19 mouse cellular contexts compared by ENCODE assay signal in genomic region chr9:98864571-98864970, GRCm38 (mm10). TPM values are rescaled to one million over a fixed set of nuclear protein-coding genes. Genes with fewer than 3 reads are reported as not detected.
DNase-seq lines count a peak whose midpoint lies in the region; ATAC-seq lines count a peak whose summit lies in the region.
"Had no signal": no experiment of that assay in that cellular context is flagged by ENCODE, and none has a peak within 500 bp of the region (broad histone marks: within the 10 kb centered on the region; RNA-seq: fewer than 3 reads in every experiment).

TSS of gene Prr23a3 (plus strand) at chr9:98864767.

- H3K27me3 ChIP-seq in heart, embryonic 11.5 days (ENCODE audit: control insufficient read depth, insufficient read depth, low read length), result peaks cover 17% of the 10 kb centered on the region
- H3K27me3 ChIP-seq in liver, embryonic 12.5 days (replicated peaks), result peaks cover 17% of the 10 kb centered on the region
- 0 out of 2 replicates have a peak, but pooled peaks cover 10% of the 10 kb centered on the region for H3K27me3 ChIP-seq in neural tube, embryonic 13.5 days
- H3K27me3 ChIP-seq: lung, embryonic 15.5 days had no signal

- peak within 1 kb of the TSS; percentile 42 for H3K4me2 ChIP-seq in heart, embryonic 11.5 days
- H3K4me2 ChIP-seq in liver, embryonic 12.5 days, result 0 out of 2 replicates have a peak within 1 kb of the TSS, but pooled peaks have one; percentile 14
- H3K4me2 ChIP-seq in neural tube, embryonic 13.5 days, result 0 out of 2 replicates have a peak within 1 kb of the TSS, but pooled peaks have one; percentile 4
- H3K4me2 ChIP-seq: limb, embryonic 15.5 days; lung, embryonic 15.5 days had no signal

- no peaks in the 10 kb centered on the region for H3K36me3 ChIP-seq in heart, embryonic 11.5 days (ENCODE audit: control insufficient read depth, insufficient read depth, low read length)
- no peaks in the 10 kb centered on the region for H3K36me3 ChIP-seq in liver, embryonic 12.5 days
- H3K36me3 ChIP-seq in neural tube, embryonic 13.5 days, result no peaks in the 10 kb centered on the region
- H3K36me3 ChIP-seq: limb, embryonic 15.5 days; lung, embryonic 15.5 days had no signal

- no peaks in the 10 kb centered on the region for H3K9me3 ChIP-seq in heart, embryonic 11.5 days (replicated peaks; ENCODE audit: control insufficient read depth, low read length)
- no peaks in the 10 kb centered on the region for H3K9me3 ChIP-seq in liver, embryonic 12.5 days (replicated peaks)
- no peaks in the 10 kb centered on the region for H3K9me3 ChIP-seq in neural tube, embryonic 13.5 days
- H3K9me3 ChIP-seq: limb, embryonic 15.5 days; lung, embryonic 15.5 days had no signal

- no peak within 1 kb of the TSS for H3K27ac ChIP-seq in heart, embryonic 11.5 days (ENCODE audit: low read depth, low read length)
- H3K27ac ChIP-seq in liver, embryonic 12.5 days, result no peak within 1 kb of the TSS
- no peak within 1 kb of the TSS for H3K27ac ChIP-seq in neural tube, embryonic 13.5 days (replicated peaks)
- H3K27ac ChIP-seq: limb, embryonic 15.5 days; lung, embryonic 15.5 days had no signal

- no peaks in the 10 kb centered on the region for H3K4me1 ChIP-seq in heart, embryonic 11.5 days (ENCODE audit: control insufficient read depth, insufficient read depth, low read length)
- H3K4me1 ChIP-seq in liver, embryonic 12.5 days, result no peaks in the 10 kb centered on the region
- H3K4me1 ChIP-seq in neural tube, embryonic 13.5 days (replicated peaks), result no peaks in the 10 kb centered on the region
- H3K4me1 ChIP-seq: limb, embryonic 15.5 days; lung, embryonic 15.5 days had no signal

- H3K9ac ChIP-seq in heart, embryonic 11.5 days (ENCODE audit: low read depth, low read length), result no peak within 1 kb of the TSS
- H3K9ac ChIP-seq in liver, embryonic 12.5 days, result no peak within 1 kb of the TSS
- no peak within 1 kb of the TSS for H3K9ac ChIP-seq in neural tube, embryonic 13.5 days
- H3K9ac ChIP-seq: limb, embryonic 15.5 days; lung, embryonic 15.5 days had no signal

- DNase-seq in heart, postnatal 4 days, result no peak
- DNase-seq in liver, result no peak
- DNase-seq in R1 (ENCODE audit: low read depth, low spot score), result peak; percentile 96
- no peak for DNase-seq in retina, postnatal 1 day
- no peak for DNase-seq in gastrocnemius, postnatal 25 days
- DNase-seq: adrenal gland, adult 2 months; cerebellum, adult 8-10 months; gastrocnemius, postnatal 10 days; kidney, postnatal 10 days; right cerebral cortex, postnatal 14 days had no signal

- H3K4me3 ChIP-seq in heart, embryonic 11.5 days (ENCODE audit: low read depth, low read length), result peak within 1 kb of the TSS; percentile 26
- no peak within 1 kb of the TSS for H3K4me3 ChIP-seq in liver, embryonic 12.5 days
- H3K4me3 ChIP-seq in neural tube, embryonic 13.5 days, result no peak within 1 kb of the TSS
- H3K4me3 ChIP-seq: limb, embryonic 15.5 days; lung, embryonic 15.5 days had no signal

- no peak; the same call in 1 of the 2 replicates for ATAC-seq in heart, embryonic 11.5 days (replicated peaks; ENCODE audit: insufficient number of reproducible peaks, low FRiP score, low TSS enrichment)
- ATAC-seq in liver, embryonic 12.5 days, result no peak
- ATAC-seq in neural tube, embryonic 13.5 days (ENCODE audit: low read depth), result no peak

- WGBS in heart, embryonic 11.5 days (ENCODE audit: insufficient replicate concordance), result 40% methylated on average over 22 of the region's 22 CpGs
- 29% methylated on average over 22 of the region's 22 CpGs for WGBS in liver, embryonic 12.5 days (ENCODE audit: insufficient replicate concordance)
- 50% methylated on average over 22 of the region's 22 CpGs for WGBS in neural tube, embryonic 13.5 days

RNA-seq across cellular contexts. Expression of gene Prr23a3, which starts in this region (rescaled TPM):
- not detected in 2 replicates for polyA plus RNA-seq in heart, embryonic 11.5 days (2014; fragmentation: Nextera tagmentation; extraction: Ambion mirVana)
- total RNA-seq in heart, postnatal 4 days (2021), result not detected
- polyA plus RNA-seq in liver, embryonic 12.5 days (2016; fragmentation: Nextera tagmentation; extraction: Ambion mirVana), result not detected in 2 replicates
- polyA plus RNA-seq in neural tube, embryonic 13.5 days (2015; fragmentation: Nextera tagmentation; extraction: Ambion mirVana), result not detected in 2 replicates
- not detected for total RNA-seq in gastrocnemius, postnatal 25 days (2021)
- total RNA-seq: adrenal gland, adult 2 months; gastrocnemius, postnatal 10 days; megakaryocyte-erythroid progenitor cell, adult 5-6 weeks; neutrophil, adult 5-6 weeks had no signal
- polyA plus RNA-seq: adrenal gland, adult 2 months; C2C12; forebrain, embryonic 11.5 days; limb, embryonic 15.5 days; lung, embryonic 15.5 days had no signal
